Mouse (Mus musculus) monocyte, adult 5-6 weeks (primary cell): ENCODE data around the gene Csrnp1. TPM values are rescaled to one million over a fixed set of nuclear protein-coding genes. Genes with fewer than 3 reads are reported as not detected.
"Not testable (repeated sequence)": the region's sequence is repeated elsewhere in the genome, so short reads cannot be mapped to it uniquely, and the experiment has no call there.

ENCODE experiments used
- ATAC-seq: fragments of 153-309, 156-312 bp; replicated peaks from 2 replicates; pipeline ENCODE4 v1.8.0; 2017; ENCODE audit warnings: mild to moderate bottlenecking; ENCODE audit not compliant: low TSS enrichment, insufficient number of reproducible peaks, severe bottlenecking, poor library complexity, low FRiP score
- total RNA-seq: library from RNA; stranded (forward); fragments of 200-1000, 200-491, 200-594 nt; gene quantifications from 3 replicates; pipeline ENCODE4 v1.2.3, GENCODE M21; 2017

Csrnp1 gene
- 46.8 to 67.3 TPM (median 52.6 TPM) in 3 replicates for total RNA-seq

DNA sequence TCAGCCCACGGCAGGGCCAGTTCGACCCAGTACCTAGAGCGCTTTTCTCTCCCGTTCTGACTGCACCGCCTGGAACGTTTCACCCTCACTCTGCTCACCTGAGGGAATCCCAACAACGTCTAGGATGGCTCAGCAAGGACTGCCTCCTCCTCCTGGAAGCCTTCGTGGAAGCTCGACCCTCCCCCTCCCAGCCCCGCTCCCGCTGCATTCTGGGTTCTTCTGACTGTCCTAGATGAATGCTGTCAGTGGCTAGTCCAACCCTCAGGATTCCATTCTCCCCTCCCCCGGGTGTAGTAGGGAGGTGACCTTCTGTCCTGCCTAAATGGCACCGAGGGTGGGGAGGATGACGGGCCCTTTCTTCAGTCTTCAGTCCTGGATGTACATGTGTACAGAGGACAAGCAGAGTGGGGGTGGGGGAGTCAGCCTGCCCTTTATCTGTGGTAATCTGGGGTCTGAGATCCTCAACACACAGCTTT is at the start of gene Csrnp1:
Gene Csrnp1, minus strand, starts transcription at position 123 of the 476 bp plus-strand sequence.
- no peak for ATAC-seq

- no peak for ATAC-seq
Observed at GRCm38 (mm10) chr9:120032710-120033109, 48.3 kb upstream of the Csrnp1 start.

GRCm38 (mm10) chr9:120030421-120030820 is 46.0 kb upstream of the Csrnp1 start:
- no peak for ATAC-seq

- ATAC-seq: no peak
Observed at GRCm38 (mm10) chr9:120029880-120030279, 45.4 kb upstream of the Csrnp1 start.

DNA sequence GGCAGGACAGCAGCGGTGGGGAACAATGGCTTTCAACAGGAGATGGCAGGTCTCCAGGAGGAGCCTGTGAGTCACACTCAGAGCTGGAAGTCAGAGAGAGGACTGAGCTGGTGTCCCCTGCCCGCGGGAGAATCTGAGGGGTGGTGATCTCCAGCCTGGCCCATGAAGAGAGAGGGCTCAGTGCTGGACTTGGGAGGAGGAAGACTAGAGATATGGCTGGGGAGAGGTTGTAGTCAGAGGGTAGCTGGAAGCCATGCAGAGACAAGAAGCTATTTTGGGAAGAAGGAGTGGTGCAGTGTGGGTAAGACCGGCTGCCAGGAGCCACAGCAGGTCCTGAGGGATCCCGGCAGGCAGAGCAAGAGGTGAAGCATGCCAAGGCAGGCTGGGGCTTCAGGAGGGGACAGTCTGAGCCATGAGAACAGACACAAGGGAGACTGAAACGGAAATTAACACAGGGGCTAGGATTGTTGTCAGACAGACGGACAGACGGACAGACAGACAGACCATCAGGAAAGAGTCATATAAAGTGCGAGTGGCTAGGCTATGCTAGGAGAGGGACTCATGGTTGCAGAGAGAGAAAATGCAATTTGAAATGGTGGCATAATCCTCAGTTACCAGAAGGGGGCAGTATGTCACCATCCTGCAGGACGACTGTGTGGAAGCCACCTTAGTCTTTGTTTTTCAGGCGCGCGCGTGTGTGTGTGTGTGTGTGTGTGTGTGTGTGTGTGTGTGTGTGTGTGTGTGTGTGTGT is 43.1 kb upstream of the Csrnp1 start:
- ATAC-seq: peak; percentile 84

DNA sequence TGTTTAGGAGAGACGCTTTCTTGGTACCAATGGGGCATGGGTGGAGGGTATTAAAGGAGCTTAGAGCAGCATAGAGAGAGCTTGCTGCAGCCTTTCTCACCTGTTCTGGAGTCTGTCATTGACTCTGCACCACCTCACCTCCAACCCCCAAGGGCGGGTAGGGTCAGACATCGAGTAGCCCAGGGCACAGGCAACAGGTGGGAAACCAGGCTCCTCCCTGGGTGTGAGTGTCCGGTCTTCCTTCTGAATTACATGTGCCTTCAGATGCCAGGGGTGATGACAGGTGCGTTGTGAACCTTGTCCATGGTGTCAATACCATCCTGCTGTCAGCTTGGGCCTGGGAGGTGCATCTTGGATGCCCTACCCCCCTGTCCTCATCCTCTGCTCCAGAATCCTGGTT is 40.2 kb upstream of the Csrnp1 start:
- no peak for ATAC-seq

DNA sequence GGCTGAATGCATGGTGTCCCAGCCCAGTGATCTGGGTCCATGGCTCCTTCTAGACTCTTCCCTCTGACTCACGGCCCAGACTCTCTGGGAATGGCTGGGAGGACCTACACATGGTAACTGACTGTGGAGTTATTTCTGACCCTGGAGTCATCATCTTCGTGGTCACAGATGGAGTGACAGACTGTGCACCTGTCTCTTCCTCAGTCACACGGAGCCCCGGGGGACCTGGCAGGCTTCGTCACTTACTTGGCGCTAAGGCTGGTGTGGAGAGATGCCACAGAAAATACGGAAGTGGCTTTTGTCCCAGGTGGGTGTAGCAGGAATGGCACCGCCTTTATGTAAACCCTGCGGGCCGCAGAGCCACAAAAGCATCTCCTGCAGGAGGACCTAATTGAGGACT is 39.7 kb upstream of the Csrnp1 start:
- no peak for ATAC-seq

- no peak for ATAC-seq
Observed at GRCm38 (mm10) chr9:120023086-120023811, 38.8 kb upstream of the Csrnp1 start, which contains the start of gene Xirp1. Gene Xirp1 (minus strand): TSS chr9:120023598.

GRCm38 (mm10) chr9:120021164-120021563 is 36.7 kb upstream of the Csrnp1 start:
- no peak for ATAC-seq

GRCm38 (mm10) chr9:120020285-120020890 is 35.9 kb upstream of the Csrnp1 start:
- ATAC-seq: 0 out of 2 replicates have a peak, but pooled peaks have one; percentile 19

DNA sequence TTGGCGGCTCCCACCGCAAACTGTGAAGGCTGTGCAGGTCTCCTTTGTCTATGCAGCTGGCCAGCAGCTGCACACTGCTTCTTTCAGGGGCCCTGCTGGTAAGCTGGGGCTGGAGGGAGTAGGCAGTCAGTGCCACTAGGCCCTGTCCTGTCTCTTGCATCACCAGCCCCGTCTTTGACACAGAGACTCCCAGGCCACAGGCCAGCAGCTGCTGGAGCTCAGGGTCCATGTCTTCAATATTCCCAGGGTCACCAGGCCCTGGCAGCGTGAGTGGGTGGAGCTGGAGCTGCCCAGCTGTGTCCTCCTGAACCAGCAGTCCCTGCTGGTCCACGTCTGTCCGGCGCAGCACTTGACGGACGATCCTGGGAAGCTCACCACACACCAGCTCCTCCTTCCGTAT is 32.5 kb upstream of the Csrnp1 start:
- no peak for ATAC-seq

- ATAC-seq: no peak
Observed at GRCm38 (mm10) chr9:120014828-120015227, 30.4 kb upstream of the Csrnp1 start.

DNA sequence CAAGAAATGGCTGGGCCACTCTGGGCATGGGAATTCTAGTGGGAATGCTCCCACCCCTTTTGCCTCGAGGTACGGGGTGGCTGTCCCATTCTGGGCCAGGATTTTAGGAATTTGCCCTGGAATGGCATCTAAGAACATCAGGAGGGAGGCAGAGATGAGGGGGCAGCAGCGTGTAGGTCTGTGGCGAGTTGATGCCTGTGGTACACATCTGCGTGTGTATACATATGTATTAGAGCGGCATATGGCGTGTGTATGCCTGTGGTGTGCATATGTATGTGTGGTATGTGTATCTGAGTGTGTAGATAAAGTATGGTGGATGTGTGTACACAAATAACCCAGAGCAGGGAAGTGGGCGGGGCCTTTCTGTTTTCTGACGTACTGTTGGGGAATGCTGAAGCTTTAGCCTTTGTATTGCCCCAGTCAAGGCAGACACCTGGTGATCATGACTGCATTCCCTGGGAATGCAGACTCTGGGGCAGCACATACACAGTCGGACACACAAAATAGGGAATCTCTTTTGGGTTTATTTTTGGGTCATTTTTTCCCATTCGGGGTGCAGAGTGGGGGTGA is 28.9 kb upstream of the Csrnp1 start:
- ATAC-seq: no peak

DNA sequence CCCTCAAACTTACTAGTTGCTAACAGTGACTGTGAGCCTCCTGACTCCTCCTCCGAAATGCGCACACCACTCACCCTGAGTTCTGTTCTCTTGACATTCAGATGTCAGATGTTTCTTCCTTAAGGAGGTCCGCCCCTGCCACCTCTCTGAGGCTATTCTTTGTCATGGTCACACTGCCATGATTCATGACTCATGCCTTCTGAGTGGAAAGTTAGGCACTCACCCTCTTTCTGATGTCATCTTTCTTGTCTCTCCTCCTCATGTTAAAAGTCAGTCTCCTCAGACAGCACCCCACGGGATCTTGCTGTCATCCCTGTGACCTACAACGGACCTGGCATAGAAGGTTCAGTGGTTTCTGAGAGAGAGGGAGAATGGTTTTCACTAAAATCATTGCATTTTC is 28.3 kb upstream of the Csrnp1 start:
- ATAC-seq: no peak

DNA sequence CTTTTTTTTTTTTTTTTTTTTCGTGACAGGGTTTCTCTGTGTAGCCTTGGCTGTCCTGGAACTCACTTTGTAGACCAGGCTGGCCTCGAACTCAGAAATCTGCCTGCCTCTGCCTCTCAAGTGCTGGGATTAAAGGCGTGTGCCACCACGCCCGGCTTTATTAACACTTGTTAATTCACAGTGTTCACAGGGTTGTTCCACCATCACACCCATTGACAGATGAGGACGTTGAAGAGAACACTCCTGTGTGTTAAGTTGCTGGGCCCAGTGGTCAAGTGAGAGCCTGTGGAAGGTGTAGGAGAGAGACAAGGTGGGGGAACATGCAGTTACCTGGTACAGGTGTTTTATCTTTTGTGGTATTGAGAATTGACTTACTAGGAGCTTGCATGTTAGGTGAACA is 27.7 kb upstream of the Csrnp1 start:
- not testable (repeated sequence) for ATAC-seq

- ATAC-seq: 0 out of 2 replicates have a peak, but pooled peaks have one; percentile 23
Observed at GRCm38 (mm10) chr9:120011533-120011932, 27.1 kb upstream of the Csrnp1 start.

GRCm38 (mm10) chr9:120010781-120011511 is 26.5 kb upstream of the Csrnp1 start:
- peak; percentile 84 for ATAC-seq

GRCm38 (mm10) chr9:120009871-120010270 is 25.4 kb upstream of the Csrnp1 start:
- ATAC-seq: no peak
